Mouse (Mus musculus) MEL (cell line): ENCODE data around the gene Nob1. TPM values are rescaled to one million over a fixed set of nuclear protein-coding genes. Genes with fewer than 3 reads are reported as not detected.
A peak's percentile ranks its signal among the peaks of the same experiment; 100 is the strongest.

ENCODE experiments used
- DNase-seq: peaks from one replicate; pipeline ENCODE4 v3.0.0; 2011; ENCODE audit warnings: low read depth, low spot score
- H3K27ac ChIP-seq: 2 replicates; pipeline ENCODE4 v1.5.1; 2012; ENCODE audit warnings: low read depth, mild to moderate bottlenecking, control low read depth, low read length, moderate library complexity; ENCODE audit not compliant: control insufficient read depth
- H3K27me3 ChIP-seq, 2 experiments: fragments of 150-350 bp in 1 of 2; sonication (generic) in 1 of 2; 2 replicates each; pipeline ENCODE4 v1.6.1; 2012; ENCODE audit warnings: low read length in 2 of 2, mild to moderate bottlenecking in 2 of 2, improper control_type of control experiment in 1 of 2, moderate library complexity in 1 of 2; ENCODE audit not compliant: insufficient read depth in 2 of 2, control insufficient read depth in 1 of 2
- H3K36me3 ChIP-seq, 2 experiments: 2 replicates each; pipeline ENCODE4 v1.6.1; 2012 to 2014; ENCODE audit warnings: low read length in 2 of 2, improper control_type of control experiment in 1 of 2, inconsistent platforms in 1 of 2, mild to moderate bottlenecking in 1 of 2; ENCODE audit not compliant: insufficient read depth in 2 of 2, control insufficient read depth in 1 of 2
- H3K4me1 ChIP-seq, 2 experiments: fragments of 150-350 bp in 1 of 2; sonication (generic) in 1 of 2; 2 replicates each; pipeline ENCODE4 v1.6.1; 2012; ENCODE audit warnings: low read length in 2 of 2, improper control_type of control experiment in 1 of 2, mild to moderate bottlenecking in 1 of 2; ENCODE audit not compliant: insufficient read depth in 2 of 2, control insufficient read depth in 1 of 2
- H3K4me3 ChIP-seq, 2 experiments: fragments of 150-350 bp in 1 of 2; sonication (generic) in 1 of 2; 2 replicates each; pipeline ENCODE4 v1.5.1; 2012; ENCODE audit warnings: low read depth in 2 of 2, low read length in 2 of 2, mild to moderate bottlenecking in 2 of 2, moderate library complexity in 2 of 2, control low read depth in 1 of 2, improper control_type of control experiment in 1 of 2; ENCODE audit not compliant: control insufficient read depth in 1 of 2, insufficient read depth in 1 of 2
- H3K79me2 ChIP-seq: 2 replicates; pipeline ENCODE4 v1.6.1; 2012; ENCODE audit warnings: mild to moderate bottlenecking, low read length, moderate library complexity; ENCODE audit not compliant: control insufficient read depth, poor library complexity, insufficient read depth
- H3K9ac ChIP-seq: 2 replicates; pipeline ENCODE4 v1.6.1; 2012; ENCODE audit warnings: low read depth, mild to moderate bottlenecking, control low read depth, low read length, moderate library complexity; ENCODE audit not compliant: control insufficient read depth, poor library complexity, severe bottlenecking
- H3K9me3 ChIP-seq: fragments of 150-350 bp; sonication (generic); replicated peaks from 2 replicates; pipeline ENCODE4 v1.6.1; 2012; ENCODE audit warnings: mild to moderate bottlenecking, low read length, improper control_type of control experiment, moderate library complexity; ENCODE audit not compliant: insufficient read depth
- BHLHE40 ChIP-seq: IDR thresholded peaks from 2 replicates; pipeline ENCODE4 v1.6.1; 2012; ENCODE audit warnings: low read depth, mild to moderate bottlenecking, inconsistent platforms, low read length, improper control_type of control experiment, borderline replicate concordance
- CHD1 ChIP-seq: IDR thresholded peaks from 2 replicates; pipeline ENCODE4 v1.6.1; 2012; ENCODE audit warnings: low read depth, mild to moderate bottlenecking, inconsistent platforms, low read length, improper control_type of control experiment
- CTCF ChIP-seq, 3 experiments: IDR thresholded peaks in 2 of 3; conservative IDR thresholded peaks in 1 of 3; 2 replicates each; pipeline ENCODE4 v1.5.1; 2011 to 2012; ENCODE audit warnings: low read length in 3 of 3, low read depth in 2 of 3, mild to moderate bottlenecking in 2 of 3, improper control_type of control experiment in 1 of 3, inconsistent platforms in 1 of 3, mixed read lengths in 1 of 3, moderate library complexity in 1 of 3; ENCODE audit not compliant: control insufficient read depth in 1 of 3, insufficient read depth in 1 of 3, poor library complexity in 1 of 3, severe bottlenecking in 1 of 3
- ELF1 ChIP-seq: IDR thresholded peaks from 2 replicates; pipeline ENCODE4 v1.6.1; 2014; ENCODE audit warnings: low read depth, mild to moderate bottlenecking, inconsistent platforms, low read length, improper control_type of control experiment, moderate library complexity
- GABPA ChIP-seq: IDR thresholded peaks from 2 replicates; pipeline ENCODE4 v1.6.1; 2012; ENCODE audit warnings: low read depth, mild to moderate bottlenecking, inconsistent platforms, low read length, improper control_type of control experiment, moderate library complexity
- HCFC1 ChIP-seq: IDR thresholded peaks from 2 replicates; pipeline ENCODE4 v1.6.1; 2012; ENCODE audit warnings: low read depth, mild to moderate bottlenecking, inconsistent platforms, low read length, improper control_type of control experiment, moderate library complexity
- JUND ChIP-seq: IDR thresholded peaks from 2 replicates; pipeline ENCODE4 v1.6.1; 2011; ENCODE audit warnings: low read depth, mild to moderate bottlenecking, improper control_type of control experiment, low read length
- KAT2A ChIP-seq: conservative IDR thresholded peaks from 2 replicates; pipeline ENCODE4 v1.6.1; 2012; ENCODE audit warnings: low read depth, low read length, improper control_type of control experiment, inconsistent platforms
- MAFK ChIP-seq: IDR thresholded peaks from 2 replicates; pipeline ENCODE4 v1.6.1; 2011; ENCODE audit warnings: low read depth, mild to moderate bottlenecking, low read length, improper control_type of control experiment, borderline replicate concordance
- MAX ChIP-seq: IDR thresholded peaks from 2 replicates; pipeline ENCODE4 v1.6.1; 2011; ENCODE audit warnings: low read length, improper control_type of control experiment
- MAZ ChIP-seq: IDR thresholded peaks from 2 replicates; pipeline ENCODE4 v1.6.1; 2012; ENCODE audit warnings: low read depth, mild to moderate bottlenecking, inconsistent platforms, low read length, improper control_type of control experiment
- MEF2A ChIP-seq: IDR thresholded peaks from 2 replicates; pipeline ENCODE4 v1.6.1; 2014; ENCODE audit warnings: low read depth, mild to moderate bottlenecking, inconsistent platforms, low read length, improper control_type of control experiment; ENCODE audit not compliant: poor library complexity, insufficient replicate concordance, severe bottlenecking; ENCODE audit errors: extremely low read depth
- NRF1 ChIP-seq: IDR thresholded peaks from 2 replicates; pipeline ENCODE4 v1.6.1; 2014; ENCODE audit warnings: low read depth, mild to moderate bottlenecking, inconsistent platforms, low read length, improper control_type of control experiment, moderate library complexity; ENCODE audit not compliant: poor library complexity, insufficient read depth, severe bottlenecking
- POLR2A ChIP-seq, 2 experiments: IDR thresholded peaks; 2 replicates each; pipeline ENCODE4 v1.6.1; 2011 to 2012; ENCODE audit warnings: low read length in 2 of 2, mild to moderate bottlenecking in 2 of 2, control low read depth in 1 of 2, improper control_type of control experiment in 1 of 2, low read depth in 1 of 2, moderate library complexity in 1 of 2; ENCODE audit not compliant: control insufficient read depth in 1 of 2, insufficient read depth in 1 of 2, poor library complexity in 1 of 2
- POLR2AphosphoS2 ChIP-seq: IDR thresholded peaks from 2 replicates; pipeline ENCODE4 v1.6.1; 2011; ENCODE audit warnings: low read length, improper control_type of control experiment
- RAD21 ChIP-seq: IDR thresholded peaks from 2 replicates; pipeline ENCODE4 v1.6.1; 2011; ENCODE audit warnings: mild to moderate bottlenecking, low read depth, low read length, improper control_type of control experiment
- SIN3A ChIP-seq: IDR thresholded peaks from 2 replicates; pipeline ENCODE4 v1.6.1; 2012; ENCODE audit warnings: low read length, improper control_type of control experiment, inconsistent platforms
- SMC3 ChIP-seq: IDR thresholded peaks from 2 replicates; pipeline ENCODE4 v1.6.1; 2011; ENCODE audit warnings: low read depth, low read length, improper control_type of control experiment
- TAL1 ChIP-seq: IDR thresholded peaks from 2 replicates; pipeline ENCODE4 v1.6.1; 2012; ENCODE audit warnings: mild to moderate bottlenecking, inconsistent platforms, low read length, moderate library complexity, mixed read lengths
- TCF12 ChIP-seq: IDR thresholded peaks from 2 replicates; pipeline ENCODE4 v1.6.1; 2014; ENCODE audit warnings: low read depth, mild to moderate bottlenecking, inconsistent platforms, low read length, improper control_type of control experiment, moderate library complexity
- UBTF ChIP-seq: IDR thresholded peaks from 2 replicates; pipeline ENCODE4 v1.6.1; 2012; ENCODE audit warnings: low read depth, mild to moderate bottlenecking, inconsistent platforms, low read length, improper control_type of control experiment, moderate library complexity, borderline replicate concordance; ENCODE audit not compliant: insufficient read depth
- USF1 ChIP-seq: IDR thresholded peaks from 2 replicates; pipeline ENCODE4 v1.6.1; 2014; ENCODE audit warnings: low read depth, mild to moderate bottlenecking, inconsistent platforms, low read length, improper control_type of control experiment, moderate library complexity
- ZKSCAN1 ChIP-seq: IDR thresholded peaks from 2 replicates; pipeline ENCODE4 v1.6.1; 2012; ENCODE audit warnings: low read depth, mild to moderate bottlenecking, inconsistent platforms, low read length, improper control_type of control experiment, moderate library complexity
- ZMIZ1 ChIP-seq: IDR thresholded peaks from 2 replicates; pipeline ENCODE4 v1.6.1; 2012; ENCODE audit warnings: low read depth, mild to moderate bottlenecking, inconsistent platforms, low read length, improper control_type of control experiment, moderate library complexity
- ZNF384 ChIP-seq: IDR thresholded peaks from 2 replicates; pipeline ENCODE4 v1.6.1; 2012; ENCODE audit warnings: low read depth, mild to moderate bottlenecking, inconsistent platforms, low read length, improper control_type of control experiment
- polyA plus RNA-seq, 2 experiments: library from polyadenylated mRNA; stranded (reverse) in 1 of 2; unstranded in 1 of 2; fragments of >175 nt in 1 of 2; fragments of >200 nt in 1 of 2; gene quantifications; 2 replicates each; pipeline versions ENCODE4 v1.2.1 to v1.2.4; 2012; ENCODE audit warnings: low replicate concordance in 2 of 2, low read depth in 1 of 2; ENCODE audit not compliant: insufficient read length in 2 of 2, insufficient read depth in 1 of 2, missing spikeins in 1 of 2
- total RNA-seq: library from RNA; depleted of rRNA; stranded (reverse); fragments of 300-350 nt; gene quantifications from 2 replicates; pipeline ENCODE4 v1.2.3, GENCODE M21; 2012

Gene Nob1
- total and polyA plus RNA-seq, 3 experiments, result 125 to 200 (median 144) TPM

DNA sequence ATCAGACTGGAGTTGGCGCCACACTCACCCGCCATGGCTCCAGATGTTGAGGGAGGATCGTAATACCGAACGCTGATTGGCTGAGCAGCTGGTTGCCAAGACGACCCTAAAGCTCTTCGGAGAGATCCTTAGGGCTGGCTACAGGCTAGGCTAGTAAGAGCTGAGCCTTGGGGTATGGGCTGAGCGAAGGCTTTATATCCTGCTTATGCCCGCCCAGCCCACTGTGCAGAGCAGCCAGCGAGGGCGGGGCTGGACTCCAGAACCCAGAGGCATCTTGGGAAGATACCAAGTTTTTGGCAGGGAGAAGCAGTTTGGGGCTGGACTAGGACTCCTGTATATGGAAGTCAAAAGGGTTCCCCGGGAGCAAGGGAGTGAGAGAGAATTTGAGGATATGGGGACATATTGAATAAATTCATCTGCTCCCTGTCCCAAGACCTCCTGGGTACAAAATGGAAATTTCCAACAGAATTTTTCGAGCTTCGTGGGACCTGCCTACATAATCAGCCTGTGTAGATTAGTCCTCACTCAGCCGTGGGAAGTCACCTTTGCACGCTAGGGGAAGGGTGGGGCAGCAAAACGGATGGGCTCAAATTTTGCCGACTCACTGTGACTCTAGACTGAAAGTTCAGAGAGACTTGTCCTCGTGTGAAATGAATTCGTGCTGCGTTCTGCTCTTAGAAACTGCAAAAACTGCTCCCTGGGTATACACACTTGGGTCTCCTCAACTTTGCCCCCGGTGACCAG is 21.6 kb downstream of the Nob1 start, which contains the start of gene Nqo1 (continued):
- TF ChIP-seq MEF2A (no peak), RAD21 (no peak), ELF1 (peak; percentile 70), MAFK (peak; percentile 75; the same call in 1 of the 2 replicates), GABPA (peak; percentile 99), CHD1 (peak; percentile 98), CTCF (IDR thresholded peaks at IDR 0.05 in 2 of 3, conservative IDR thresholded peaks at IDR 0.05 in 1 of 3; ENCODE audit: control insufficient read depth in 1 of 3, insufficient read depth in 1 of 3, low read depth in 2 of 3, low read length in 3 of 3, poor library complexity in 1 of 3, severe bottlenecking in 1 of 3) (no peak), TAL1 (no peak), SMC3 (no peak), BHLHE40 (no peak), NRF1 (no peak), USF1 (no peak), ZMIZ1 (peak; percentile 66; the same call in 1 of the 2 replicates), MAZ (peak; percentile 66), KAT2A (no peak), HCFC1 (peak; percentile 46; the same call in 1 of the 2 replicates), ZNF384 (no peak)

DNA sequence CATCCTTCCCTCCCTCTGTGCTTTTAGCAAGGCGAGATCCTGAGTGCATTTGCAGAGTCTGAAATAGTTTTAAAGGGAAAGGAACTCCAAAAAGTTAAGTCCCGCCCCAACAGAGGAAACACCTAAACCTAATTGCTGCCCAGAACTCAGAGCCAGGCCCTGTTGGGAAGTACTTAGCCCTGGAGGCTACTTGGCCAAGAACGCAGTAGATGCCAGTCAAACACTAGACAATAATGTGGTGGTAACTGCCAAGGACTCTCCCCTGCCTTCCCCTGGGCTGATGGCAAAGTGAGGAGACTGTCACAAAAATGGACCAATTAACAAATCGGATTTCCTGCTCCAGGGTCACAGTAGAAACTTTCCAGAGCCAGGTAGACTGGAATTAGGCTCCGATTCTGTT is 23.0 kb downstream of the Nob1 start:
- H3K9ac ChIP-seq, result peak overlapping the region; percentile 66; the same call in 1 of the 2 replicates
- H3K36me3 ChIP-seq, result peaks cover 0 to 23% of the 10 kb centered on the region in 2 experiments; a peak in 2 of 4 replicates
- H3K4me1 ChIP-seq, result peaks cover 14 to 25% of the 10 kb centered on the region in 2 experiments
- no peaks in the 10 kb centered on the region for H3K9me3 ChIP-seq
- no peak overlapping the region for H3K27ac ChIP-seq
- TF ChIP-seq JUND (no peak), ZNF384 (no peak), POLR2AphosphoS2 (no peak), RAD21 (no peak), HCFC1 (no peak), ZMIZ1 (no peak), MAX (no peak), POLR2A (IDR thresholded peaks at IDR 0.05; ENCODE audit: control insufficient read depth in 1 of 2, insufficient read depth in 1 of 2, low read depth in 1 of 2, low read length in 2 of 2, poor library complexity in 1 of 2) (no peak), TCF12 (no peak), SIN3A (no peak), ZKSCAN1 (no peak), MAZ (no peak), BHLHE40 (no peak), NRF1 (no peak), UBTF (no peak)
- no peaks in the 10 kb centered on the region; the same call in 1 of the 2 replicates for H3K79me2 ChIP-seq
- peak; percentile 31 for DNase-seq
- peak overlapping the region; percentile 39 to 55 for H3K4me3 ChIP-seq
- no peaks in the 10 kb centered on the region for H3K27me3 ChIP-seq
